Mouse (Mus musculus) fat pad, adult 2 months (tissue): ENCODE measurements at regions not wholly inside any gene's neighbourhood (a gene's known extent, or its start where the extent isn't known, plus 50 kb on each side); places are given as distances from the start of the nearest gene placed in this dataset.

Experiments
- DNase-seq: peaks from one replicate; pipeline ENCODE4 v3.0.0-alpha.2; 2011; ENCODE audit warnings: low read depth, low spot score; ENCODE audit errors: extremely low read depth

DNA sequence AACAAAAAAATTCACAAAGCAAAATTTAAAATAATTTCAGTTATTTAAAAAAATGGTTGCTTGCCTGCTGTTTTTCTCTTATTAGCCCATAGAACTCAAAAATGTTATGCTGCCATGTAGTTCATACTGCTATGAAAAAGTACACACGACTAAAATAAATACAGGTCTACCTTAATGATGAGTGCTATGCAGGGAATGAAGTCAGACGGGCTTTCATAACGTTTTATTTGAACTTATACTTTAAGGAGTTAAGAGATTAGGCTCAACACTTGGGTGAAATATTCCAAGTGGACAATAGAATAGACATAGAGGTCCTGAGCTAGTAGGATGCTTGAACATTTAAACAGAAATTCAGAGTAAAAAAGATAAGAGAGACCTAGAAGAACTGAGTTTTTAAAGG, 489.7 kb downstream of the Klf5 start:
- DNase-seq = no peak

DNA sequence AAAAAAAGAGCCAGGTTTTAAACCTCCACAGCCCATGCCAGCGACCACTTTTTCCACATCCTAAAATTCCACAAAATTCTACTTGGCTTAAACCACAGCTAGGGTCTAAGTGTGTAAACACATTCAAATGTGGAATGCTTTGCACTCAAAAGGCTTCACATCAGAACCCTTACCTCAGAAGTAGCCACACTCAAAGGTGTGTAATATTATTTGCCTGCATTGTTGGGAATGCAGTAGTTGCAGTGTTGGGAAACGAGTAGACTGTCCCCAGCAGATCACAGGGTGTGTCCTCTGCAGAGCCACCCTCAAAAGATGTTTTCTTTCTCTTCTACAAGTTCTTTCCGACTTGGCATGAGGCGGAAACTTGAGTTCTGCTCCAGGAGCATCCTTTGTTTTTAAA, 488.2 kb downstream of the Klf12 start:
- no peak for DNase-seq

DNA sequence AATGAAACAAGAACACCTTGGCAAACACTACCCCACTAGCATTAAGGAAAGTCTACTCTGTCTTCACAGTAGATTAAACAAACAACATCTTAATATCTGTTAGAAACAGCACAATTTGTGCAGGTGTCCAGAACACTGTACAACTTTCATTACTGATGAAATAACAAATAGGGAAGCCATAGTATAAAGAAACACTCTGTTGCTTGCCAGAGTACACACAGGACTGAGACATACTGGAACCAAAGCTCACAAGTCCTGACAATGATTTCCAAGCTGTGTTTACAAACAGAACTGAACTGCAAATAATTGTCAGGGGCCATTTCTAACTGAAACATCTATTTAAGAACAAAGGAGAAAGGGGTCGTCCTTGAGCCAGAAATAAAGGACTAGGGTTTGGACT, 478.4 kb downstream of the Klf12 start:
- DNase-seq = no peak

DNA sequence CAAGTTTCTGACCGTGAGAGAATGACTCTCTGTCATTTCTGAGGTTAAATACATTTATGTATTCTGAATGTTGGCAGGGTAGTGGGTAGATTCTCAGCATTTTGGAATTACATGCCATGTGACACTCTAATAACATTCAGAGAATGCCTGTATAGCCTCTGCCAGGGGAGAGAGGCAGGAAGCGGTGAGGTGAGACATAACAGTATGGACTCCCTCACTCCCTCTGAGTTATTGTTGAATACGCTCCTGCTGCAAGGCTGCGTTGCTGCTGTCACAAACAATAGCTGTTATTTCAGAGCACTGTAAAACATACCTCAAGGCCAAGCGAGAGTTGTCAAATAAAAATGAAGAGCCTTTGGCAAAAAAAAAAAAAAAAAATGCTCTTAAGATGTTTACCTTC, 477.9 kb downstream of the Klf12 start:
- no peak for DNase-seq

DNA sequence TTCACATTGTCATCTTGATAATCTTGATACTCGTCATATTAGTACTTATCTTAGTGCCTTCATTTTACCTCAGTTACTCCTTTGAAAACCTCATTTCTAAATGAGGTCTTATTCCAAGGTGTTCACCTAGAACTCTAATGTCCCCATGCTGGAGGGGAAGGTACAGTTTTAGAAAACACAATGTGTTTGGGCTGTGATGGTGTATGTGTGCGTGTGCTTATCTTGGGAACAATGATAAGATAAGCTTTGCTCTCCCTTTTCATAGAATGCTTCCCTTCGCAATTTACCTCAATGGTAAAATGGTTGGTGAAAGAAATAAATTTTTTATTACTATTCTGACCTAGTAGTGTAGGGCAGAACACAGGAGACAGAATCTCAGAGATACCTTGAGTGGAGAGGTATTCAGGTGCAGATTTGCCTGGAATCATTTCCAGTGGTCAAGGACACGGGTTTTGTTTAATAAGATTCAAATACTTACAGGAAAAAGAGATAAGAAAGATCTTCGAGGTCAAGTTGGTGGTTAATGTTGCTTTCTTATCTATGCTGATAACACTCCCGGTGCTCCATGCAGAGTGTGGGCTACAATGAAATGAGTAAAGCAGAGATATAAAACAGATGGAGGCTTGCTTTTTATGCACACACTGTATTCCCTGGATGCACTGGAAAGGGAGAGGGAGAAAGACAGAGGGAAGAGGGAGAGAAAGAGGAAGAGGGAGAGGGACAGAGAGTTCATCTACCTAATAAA, 471.6 kb downstream of the Klf12 start:
- DNase-seq = no peak
